Mouse (Mus musculus): ENCODE measurements around the gene Lrrc40.
"Not testable (repeated sequence)": the region's sequence is repeated elsewhere in the genome, so short reads cannot be mapped to it uniquely, and the experiment has no call there.

Lrrc40 gene

GRCm38 (mm10) chr3:158091601-158092000 is 55.1 kb downstream of the Lrrc40 start:
- DNase-seq (ENCODE audit: inconsistent ontology term) = no peak

- no peak for DNase-seq (ENCODE audit: inconsistent ontology term)
Measured at GRCm38 (mm10) chr3:158093919-158094318, 57.5 kb downstream of the Lrrc40 start.

GRCm38 (mm10) chr3:158102043-158102442 is 65.6 kb downstream of the Lrrc40 start:
- not testable (repeated sequence) for DNase-seq (ENCODE audit: inconsistent ontology term)

DNA sequence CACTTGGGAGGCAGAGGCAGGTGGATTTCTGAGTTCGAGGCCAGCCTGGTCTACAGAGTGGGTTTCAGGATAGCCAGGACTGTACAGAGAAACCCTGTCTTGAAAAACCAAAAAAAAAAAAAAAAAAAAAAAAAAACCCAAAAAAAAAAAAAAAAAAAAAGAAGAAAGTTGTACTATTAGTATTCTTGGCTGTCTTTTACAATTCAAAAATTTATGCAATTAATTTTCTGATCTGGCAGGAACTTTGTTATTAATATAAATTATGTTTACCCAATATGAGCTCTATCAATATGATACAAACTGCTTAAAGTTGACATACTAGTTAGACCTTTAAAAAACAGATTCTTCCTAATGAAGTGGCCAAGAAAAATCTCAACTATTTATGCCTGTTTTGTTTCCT is 66.1 kb downstream of the Lrrc40 start:
- DNase-seq (ENCODE audit: inconsistent ontology term) = not testable (repeated sequence)

DNA sequence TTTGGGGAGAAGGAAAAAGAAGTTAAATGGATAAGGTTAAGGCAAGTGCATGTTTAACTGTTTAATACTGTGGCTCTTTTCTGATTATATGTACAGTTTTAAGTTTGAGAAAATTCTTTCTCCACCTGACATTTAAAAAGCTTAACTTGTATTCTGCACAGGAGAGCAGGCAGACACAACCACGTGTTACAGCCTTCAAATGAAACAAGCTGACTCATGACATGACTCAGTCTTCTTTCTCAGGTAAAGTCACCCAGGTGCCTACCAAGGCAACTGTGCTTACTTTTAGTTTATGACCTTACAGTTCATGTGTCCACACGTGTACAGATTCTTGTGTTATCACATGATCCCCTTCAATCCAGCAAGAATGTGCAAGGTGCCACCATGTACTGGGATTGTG is 67.0 kb downstream of the Lrrc40 start:
- no peak for DNase-seq (ENCODE audit: inconsistent ontology term)

DNA sequence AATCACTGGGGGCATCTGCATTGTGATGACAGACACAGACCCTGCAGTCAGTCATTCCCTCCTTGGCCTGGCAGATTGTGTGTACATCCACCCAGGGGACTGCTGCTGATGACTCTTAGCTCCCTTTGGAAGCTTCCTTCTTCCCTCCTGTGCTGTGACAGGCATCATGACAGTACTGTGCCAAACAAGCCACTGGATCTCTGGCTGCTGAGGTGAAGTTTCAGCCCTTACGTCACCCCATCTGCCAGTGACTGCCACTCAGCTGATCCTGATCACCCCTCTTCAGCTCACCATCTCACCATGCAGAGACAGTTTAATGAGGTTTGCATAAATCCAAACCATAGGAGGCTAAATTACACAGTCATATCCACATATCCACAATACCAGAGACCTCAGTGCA is 68.8 kb downstream of the Lrrc40 start:
- no peak for DNase-seq (ENCODE audit: inconsistent ontology term)
